Mouse (Mus musculus) limb, embryonic 12.5 days (tissue): ENCODE results near the gene Glra4. TPM values are rescaled to one million over a fixed set of nuclear protein-coding genes. Genes with fewer than 3 reads are reported as not detected.

Source experiments
- ATAC-seq: fragments of 200-750 bp; cut with Nextera tagmentation; 2 replicates; pipeline ENCODE4 v1.8.0; 2017; ENCODE audit warnings: low read depth, moderate TSS enrichment; ENCODE audit not compliant: insufficient number of reproducible peaks, insufficient read depth, low FRiP score, low TSS enrichment
- H3K27ac ChIP-seq: fragments of 300-500 bp; sonication (generic); 2 replicates; pipeline ENCODE4 v1.5.1; 2016; ENCODE audit warnings: mild to moderate bottlenecking, moderate library complexity
- H3K27me3 ChIP-seq: fragments of 300-500 bp; sonication (generic); 2 replicates; pipeline ENCODE4 v1.6.1; 2016; ENCODE audit warnings: mild to moderate bottlenecking, moderate library complexity
- H3K36me3 ChIP-seq: fragments of 300-500 bp; sonication (generic); 2 replicates; pipeline ENCODE4 v1.6.1; 2016; ENCODE audit warnings: mild to moderate bottlenecking, moderate library complexity
- H3K4me1 ChIP-seq: fragments of 300-500 bp; sonication (generic); replicated peaks from 2 replicates; pipeline ENCODE4 v1.6.1; 2016
- H3K4me2 ChIP-seq: fragments of 300-500 bp; sonication (generic); 2 replicates; pipeline ENCODE4 v1.6.1; 2016; ENCODE audit warnings: mild to moderate bottlenecking, moderate library complexity
- H3K4me3 ChIP-seq: fragments of 300-500 bp; sonication (generic); replicated peaks from 2 replicates; pipeline ENCODE4 v1.5.1; 2016; ENCODE audit warnings: mild to moderate bottlenecking
- H3K9ac ChIP-seq: fragments of 300-500 bp; sonication (generic); replicated peaks from 2 replicates; pipeline ENCODE4 v1.6.1; 2016; ENCODE audit warnings: mild to moderate bottlenecking, moderate library complexity
- H3K9me3 ChIP-seq: fragments of 300-500 bp; sonication (generic); 2 replicates; pipeline ENCODE4 v1.6.1; 2016; ENCODE audit warnings: mild to moderate bottlenecking, moderate library complexity
- WGBS: fragments of 180-500 bp; shearing (Covaris S2); methylation state at CpG from one replicate; pipeline ENCODE4 v1.1.7; 2016; 5-methylcytosine and 5-hydroxymethylcytosine counted together
- polyA plus RNA-seq: library from polyadenylated mRNA; unstranded; fragments of >200 nt; fragmentation: Nextera tagmentation; extraction: Ambion mirVana; gene quantifications from 2 replicates; pipeline ENCODE4 v1.2.1, GENCODE M21; 2016

The Glra4 gene
- 0.18 TPM in 1 of 2 replicates, not detected in the other for polyA plus RNA-seq

DNA sequence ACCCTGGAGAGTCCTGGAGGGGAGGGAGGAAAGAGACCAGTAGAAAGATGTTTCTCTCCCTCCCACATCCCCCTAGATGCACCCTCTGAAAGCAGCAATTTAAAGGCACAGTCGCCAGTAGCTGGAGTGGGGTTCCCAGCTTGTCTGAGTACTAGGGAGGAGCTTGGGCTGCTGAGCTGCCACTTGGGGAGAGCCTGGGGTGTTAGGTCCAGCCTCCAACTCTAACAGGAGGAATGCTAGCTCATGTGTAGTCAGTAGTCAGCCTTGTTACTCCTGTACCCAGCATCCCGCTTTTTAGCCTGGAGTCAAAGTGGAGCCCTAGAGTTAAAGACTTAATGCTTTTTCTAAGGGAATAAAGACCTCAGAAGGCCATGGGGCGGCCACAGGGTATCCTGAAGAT lies at the start of gene Glra4:
Glra4 (minus strand) TSS at position 101 of the 400 bp plus-strand sequence.
- Histone ChIP-seq H3K9me3 (no peaks in the 10 kb centered on the region), H3K36me3 (no peaks in the 10 kb centered on the region), H3K27ac (no peak within 1 kb of the TSS), H3K4me2 (no peak within 1 kb of the TSS), H3K4me3 (no peak within 1 kb of the TSS), H3K4me1 (no peaks in the 10 kb centered on the region), H3K27me3 (peaks cover 52% of the 10 kb centered on the region), H3K9ac (no peak within 1 kb of the TSS)
- no peak for ATAC-seq
- 87% methylated on average over 3 of the region's 3 CpGs for WGBS

- Histone ChIP-seq H3K27me3 (peaks cover 22% of the 10 kb centered on the region), H3K9me3 (no peaks in the 10 kb centered on the region)
- ATAC-seq = no peak
Observed at GRCm38 (mm10) chrX:136828610-136829009, 48.7 kb upstream of the Glra4 start.

DNA sequence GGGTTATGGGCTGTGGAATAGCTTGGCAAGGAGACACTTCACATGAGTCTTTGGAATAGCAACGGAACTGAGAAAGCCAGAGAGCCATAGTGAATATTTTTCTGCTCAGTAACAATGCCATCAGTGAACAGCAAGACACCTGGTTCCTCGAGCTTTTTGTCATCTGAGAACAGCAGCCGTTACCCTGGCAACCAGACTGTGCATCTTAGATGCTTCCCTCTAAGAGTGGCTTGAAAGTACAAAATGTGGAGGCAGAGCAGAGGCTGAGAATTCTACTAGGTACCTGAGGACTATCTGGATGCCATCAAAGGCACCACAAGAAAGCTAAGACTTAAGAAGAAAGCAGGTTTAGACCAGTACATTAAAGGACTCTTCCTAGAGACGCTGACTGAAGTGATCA lies 45.1 kb upstream of the Glra4 start:
- no peaks in the 10 kb centered on the region for H3K9me3 ChIP-seq
- no peak overlapping the region for H3K4me3 ChIP-seq
- peaks cover 12% of the 10 kb centered on the region for H3K27me3 ChIP-seq
- H3K27ac ChIP-seq = no peak overlapping the region
- ATAC-seq = no peak
- no peak overlapping the region for H3K4me2 ChIP-seq
- WGBS = 75% methylated on average over 4 of the region's 4 CpGs
- no peaks in the 10 kb centered on the region for H3K36me3 ChIP-seq
- H3K9ac ChIP-seq = no peak overlapping the region
- no peaks in the 10 kb centered on the region for H3K4me1 ChIP-seq

More at GRCm38 (mm10) chrX:136828610-136829009, 48.7 kb upstream of the Glra4 start:
- Histone ChIP-seq H3K9ac (no peak overlapping the region), H3K36me3 (no peaks in the 10 kb centered on the region), H3K27ac (no peak overlapping the region), H3K4me2 (no peak overlapping the region), H3K4me3 (no peak overlapping the region), H3K4me1 (no peaks in the 10 kb centered on the region)

GRCm38 (mm10) chrX:136822371-136822770 lies 42.4 kb upstream of the Glra4 start, which contains the start of gene Plp1:
TSS of gene Plp1 (plus strand) at chrX:136822671.
- 46% methylated on average over 1 of the region's 1 CpGs for WGBS
- no peaks in the 10 kb centered on the region for H3K36me3 ChIP-seq
- no peak within 1 kb of the TSS for H3K4me2 ChIP-seq
- H3K4me3 ChIP-seq = no peak within 1 kb of the TSS
- no peak within 1 kb of the TSS for H3K27ac ChIP-seq
- peaks cover 24% of the 10 kb centered on the region for H3K27me3 ChIP-seq
- H3K4me1 ChIP-seq = no peaks in the 10 kb centered on the region
- no peak for ATAC-seq
- no peak within 1 kb of the TSS for H3K9ac ChIP-seq
- no peaks in the 10 kb centered on the region for H3K9me3 ChIP-seq

GRCm38 (mm10) chrX:136820250-136820649 lies 40.3 kb upstream of the Glra4 start:
- 13% methylated on average over 1 of the region's 1 CpGs for WGBS

DNA sequence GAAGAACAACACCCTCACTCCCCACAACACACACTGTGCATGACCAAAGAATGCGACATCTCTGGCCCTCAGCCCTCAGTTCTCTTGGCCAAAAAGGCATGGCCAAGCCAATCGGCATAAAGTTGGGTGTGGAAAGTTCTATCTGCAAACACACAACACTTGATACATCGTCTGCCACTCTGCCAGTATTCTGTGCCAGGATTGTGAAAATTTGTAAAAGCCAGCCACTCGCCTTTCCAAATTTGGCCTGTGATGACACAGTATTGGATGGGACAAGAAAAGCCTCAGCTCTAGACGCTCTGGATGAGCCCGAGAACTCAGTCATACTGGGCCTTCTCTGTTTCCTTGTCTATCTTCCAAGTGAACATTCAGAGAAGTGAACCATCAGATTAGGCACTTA lies 39.8 kb upstream of the Glra4 start:
- peaks cover 19% of the 10 kb centered on the region for H3K27me3 ChIP-seq
- no peak overlapping the region for H3K4me3 ChIP-seq
- no peak overlapping the region for H3K27ac ChIP-seq
- H3K9me3 ChIP-seq = no peaks in the 10 kb centered on the region
- WGBS = 94% methylated on average over 6 of the region's 6 CpGs
- no peak overlapping the region for H3K4me2 ChIP-seq
- H3K36me3 ChIP-seq = no peaks in the 10 kb centered on the region
- no peaks in the 10 kb centered on the region for H3K4me1 ChIP-seq
- no peak for ATAC-seq
- H3K9ac ChIP-seq = no peak overlapping the region

More at GRCm38 (mm10) chrX:136820250-136820649, 40.3 kb upstream of the Glra4 start:
- Histone ChIP-seq H3K4me2 (no peak overlapping the region), H3K9ac (no peak overlapping the region), H3K9me3 (no peaks in the 10 kb centered on the region), H3K4me3 (no peak overlapping the region), H3K4me1 (no peaks in the 10 kb centered on the region), H3K36me3 (no peaks in the 10 kb centered on the region), H3K27me3 (peaks cover 24% of the 10 kb centered on the region), H3K27ac (no peak overlapping the region)
- ATAC-seq = no peak

GRCm38 (mm10) chrX:136797223-136797622 lies 17.3 kb upstream of the Glra4 start:
- Histone ChIP-seq H3K4me2 (no peak overlapping the region), H3K9ac (no peak overlapping the region), H3K4me3 (no peak overlapping the region), H3K27ac (no peak overlapping the region), H3K4me1 (no peaks in the 10 kb centered on the region), H3K36me3 (no peaks in the 10 kb centered on the region), H3K9me3 (no peaks in the 10 kb centered on the region), H3K27me3 (peaks cover 36% of the 10 kb centered on the region)
- no peak for ATAC-seq
- 55% methylated on average over 2 of the region's 2 CpGs for WGBS

DNA sequence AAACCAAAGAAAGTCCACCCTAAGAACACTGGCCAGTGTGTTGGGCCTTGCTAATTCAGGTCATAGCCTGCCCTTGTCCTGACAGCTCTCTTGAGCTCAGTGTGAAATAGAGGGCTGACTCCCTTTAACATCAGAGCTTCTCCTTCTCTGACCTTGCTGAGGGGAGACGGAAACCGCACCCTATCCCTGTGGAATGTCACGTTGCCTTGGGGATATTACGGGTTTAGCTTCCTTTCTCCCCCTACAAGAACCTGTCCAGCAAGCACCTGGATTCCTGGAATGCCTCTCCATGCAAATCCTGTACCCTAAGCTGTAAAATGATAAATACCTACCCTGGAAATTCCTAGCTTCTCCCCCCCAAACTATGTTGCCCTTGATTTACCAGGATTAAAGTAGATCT lies 9.5 kb upstream of the Glra4 start:
- no peaks in the 10 kb centered on the region for H3K9me3 ChIP-seq
- no peak for ATAC-seq
- H3K36me3 ChIP-seq = no peaks in the 10 kb centered on the region
- peaks cover 26% of the 10 kb centered on the region for H3K27me3 ChIP-seq
- no peaks in the 10 kb centered on the region for H3K4me1 ChIP-seq
- H3K9ac ChIP-seq = no peak overlapping the region
- no peak overlapping the region for H3K4me2 ChIP-seq
- H3K27ac ChIP-seq = no peak overlapping the region
- WGBS = 82% methylated on average over 4 of the region's 4 CpGs
- no peak overlapping the region for H3K4me3 ChIP-seq

- H3K36me3 ChIP-seq = no peaks in the 10 kb centered on the region
- no peaks in the 10 kb centered on the region for H3K9me3 ChIP-seq
- ATAC-seq = no peak
- H3K4me3 ChIP-seq = no peak overlapping the region
- no peak overlapping the region for H3K27ac ChIP-seq
- no peak overlapping the region for H3K9ac ChIP-seq
- H3K4me1 ChIP-seq = no peaks in the 10 kb centered on the region
- WGBS = 55% methylated on average over 2 of the region's 2 CpGs
- no peak overlapping the region for H3K4me2 ChIP-seq
- peaks cover 49% of the 10 kb centered on the region for H3K27me3 ChIP-seq
Observed at GRCm38 (mm10) chrX:136779262-136779661, 679 bp downstream of the Glra4 start.

DNA sequence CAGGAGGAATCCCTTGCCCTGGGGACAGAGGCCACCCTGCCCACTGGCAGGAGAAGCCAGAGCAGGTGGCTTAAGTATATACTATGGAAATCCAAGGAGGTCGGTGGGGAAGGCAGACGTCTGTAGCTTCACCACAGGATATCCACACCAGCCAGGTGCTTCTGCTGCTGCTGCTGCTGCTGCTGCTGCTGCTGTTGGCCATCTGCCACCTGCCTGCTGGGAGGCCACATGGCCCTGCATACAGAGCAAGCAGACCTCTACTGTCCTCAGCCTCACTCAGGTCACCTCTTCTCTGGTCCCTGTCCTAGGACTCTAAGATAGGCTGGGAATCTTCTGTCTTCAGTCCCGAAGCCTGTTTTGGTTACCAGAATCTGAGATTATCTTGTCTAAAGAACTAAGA lies 1.9 kb downstream of the Glra4 start:
- Histone ChIP-seq H3K27ac (no peak overlapping the region), H3K27me3 (peaks cover 49% of the 10 kb centered on the region), H3K9ac (no peak overlapping the region), H3K36me3 (no peaks in the 10 kb centered on the region), H3K4me2 (no peak overlapping the region), H3K4me1 (no peaks in the 10 kb centered on the region), H3K9me3 (no peaks in the 10 kb centered on the region), H3K4me3 (no peak overlapping the region)
- WGBS = 79% methylated on average over 3 of the region's 3 CpGs
- no peak for ATAC-seq

DNA sequence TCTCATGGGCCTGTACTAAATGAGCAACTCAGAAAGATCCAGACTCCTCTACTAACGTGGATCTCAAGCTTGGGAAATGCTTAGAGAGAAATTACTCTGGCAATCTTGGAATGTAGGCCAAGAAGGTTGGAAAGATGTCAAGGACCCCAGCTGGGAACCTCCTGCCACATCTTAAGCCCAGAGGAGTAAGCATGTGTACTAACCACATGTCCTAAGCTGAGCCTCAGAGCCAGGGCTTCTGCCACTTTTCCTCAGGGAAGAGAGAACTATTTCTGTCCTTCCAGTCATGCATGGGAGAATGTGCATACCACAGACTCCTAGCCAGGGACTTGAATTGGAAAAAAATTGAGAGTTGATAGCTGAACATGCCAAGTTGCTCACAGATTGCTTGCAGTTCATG lies 6.9 kb downstream of the Glra4 start:
- H3K27me3 ChIP-seq = peaks cover 12% of the 10 kb centered on the region; the same call in 1 of the 2 replicates
- no peak for ATAC-seq
- 80% methylated on average over 1 of the region's 1 CpGs for WGBS

More for the DNA sequence above, 6.9 kb downstream of the Glra4 start:
- no peaks in the 10 kb centered on the region for H3K4me1 ChIP-seq
- H3K4me2 ChIP-seq = no peak overlapping the region
- no peaks in the 10 kb centered on the region for H3K9me3 ChIP-seq
- H3K4me3 ChIP-seq = no peak overlapping the region
- no peaks in the 10 kb centered on the region; the same call in 1 of the 2 replicates for H3K36me3 ChIP-seq
- H3K27ac ChIP-seq = no peak overlapping the region
- no peak overlapping the region for H3K9ac ChIP-seq
